Mouse (Mus musculus) mature B cell (primary cell): ENCODE data around the gene Armcx5.
"Not testable (repeated sequence)": the region's sequence is repeated elsewhere in the genome, so short reads cannot be mapped to it uniquely, and the experiment has no call there.

Experiments used
- in situ Hi-C: fragments of 300-500 bp; cut with MboI; formaldehyde crosslinking; loops from 2 replicates; pipeline ENCODE4 v1.14.3; 2019

Armcx5 gene

DNA sequence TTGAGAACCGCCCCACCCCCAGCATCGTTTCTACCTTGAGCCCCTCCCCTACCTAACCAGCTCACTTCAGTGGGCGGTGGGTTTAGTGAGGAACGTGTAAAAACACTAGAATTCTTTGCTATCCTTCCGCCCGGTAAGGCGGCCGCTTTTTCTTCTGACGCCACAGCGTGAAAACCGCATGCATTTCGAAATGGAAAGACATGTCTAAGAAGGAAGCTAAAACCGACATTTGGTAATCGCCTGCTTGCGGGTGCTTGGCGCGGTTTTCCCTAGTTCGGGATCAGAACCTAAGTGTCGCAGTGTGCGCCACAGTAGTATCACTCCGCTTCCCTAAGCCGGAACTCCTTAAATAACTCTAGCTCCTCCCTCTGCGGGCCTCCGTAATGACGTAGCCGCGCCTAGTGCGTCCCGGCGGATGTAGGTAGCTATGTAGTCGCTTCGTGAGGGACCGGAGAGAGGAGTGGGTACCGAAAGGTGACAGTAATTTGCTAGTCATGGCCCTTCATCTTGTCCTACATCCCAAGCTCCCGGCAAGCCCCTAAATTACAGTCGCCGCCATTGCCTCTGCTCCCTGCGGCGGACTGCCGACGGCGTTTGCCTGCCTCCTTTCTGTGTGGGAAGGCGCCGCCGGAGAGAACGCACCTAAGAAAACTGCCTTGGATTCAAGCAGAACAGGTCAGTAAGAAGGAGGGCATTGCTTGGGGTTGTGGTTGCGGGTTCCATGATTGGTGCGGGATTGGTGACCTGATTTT, at the start of gene Armcx5, which contains the start of gene Gprasp1:
Gene Armcx5 (plus strand): TSS at position 430 of the 752 bp plus-strand sequence.
Gene Gprasp1 (plus strand): TSS at position 430 of the 752 bp plus-strand sequence.
- in situ Hi-C loops = no loop called here

DNA sequence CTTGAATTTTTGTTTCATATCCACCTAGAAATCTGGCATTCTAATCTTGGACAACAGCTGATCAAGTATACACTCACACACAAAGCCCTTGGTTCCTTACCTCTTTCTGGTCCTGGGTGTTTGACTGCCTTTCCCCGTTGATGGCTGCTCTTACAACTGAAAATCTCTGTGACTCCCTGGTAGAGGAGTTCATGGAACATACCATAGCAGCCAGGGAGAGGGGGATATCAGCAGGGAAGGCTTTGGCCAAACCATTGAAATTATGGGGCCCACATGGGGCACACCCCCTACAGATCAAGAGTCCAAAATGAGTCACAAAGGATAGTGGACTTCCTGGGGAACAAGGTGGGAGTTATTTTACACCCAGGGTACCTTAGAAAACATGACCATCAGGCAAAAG, 48.9 kb upstream of the Armcx5 start, which contains the start of gene Tcp11x2:
Gene Tcp11x2 (minus strand): TSS at position 158 of the 400 bp plus-strand sequence.
- in situ Hi-C loops = no loop called here

DNA sequence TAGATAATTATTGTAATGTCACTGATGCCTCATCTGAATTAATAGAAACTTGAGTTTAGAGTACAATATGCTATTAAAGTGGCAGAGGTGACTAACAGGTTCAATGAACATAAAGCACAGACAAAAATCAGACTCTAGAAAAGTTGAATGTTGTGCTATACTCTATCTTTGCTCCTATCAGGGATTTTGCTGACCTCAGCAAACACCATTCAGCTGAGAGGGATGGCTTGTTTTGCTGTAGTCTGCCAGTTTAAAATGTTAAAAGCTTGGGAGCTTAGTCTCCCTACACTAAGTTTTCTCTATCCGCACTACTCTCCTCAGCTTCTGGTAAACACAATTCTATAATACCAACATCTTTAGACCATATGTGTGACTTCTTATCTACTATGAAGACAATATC, 39.4 kb upstream of the Armcx5 start:
- in situ Hi-C loops = no loop called here

DNA sequence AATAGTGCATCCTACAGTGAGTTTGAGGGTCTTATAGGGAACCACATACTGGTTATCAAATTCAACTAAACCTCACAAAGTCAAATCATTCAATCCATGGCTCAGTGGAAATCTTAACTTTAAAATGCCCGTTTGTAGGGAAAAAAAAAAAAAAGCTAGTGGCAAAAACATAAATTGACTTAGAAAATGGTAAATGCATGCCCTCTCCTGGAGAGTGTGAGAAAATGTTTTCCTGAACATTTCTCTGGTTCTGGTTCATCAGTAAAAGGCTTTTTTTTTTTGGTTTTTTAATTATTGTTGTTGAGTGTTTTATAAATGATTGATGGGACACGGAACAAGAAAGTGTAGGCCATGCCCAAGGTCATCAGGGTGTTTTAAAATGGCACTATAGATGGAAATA, 38.2 kb upstream of the Armcx5 start:
- in situ Hi-C loops = no loop called here

DNA sequence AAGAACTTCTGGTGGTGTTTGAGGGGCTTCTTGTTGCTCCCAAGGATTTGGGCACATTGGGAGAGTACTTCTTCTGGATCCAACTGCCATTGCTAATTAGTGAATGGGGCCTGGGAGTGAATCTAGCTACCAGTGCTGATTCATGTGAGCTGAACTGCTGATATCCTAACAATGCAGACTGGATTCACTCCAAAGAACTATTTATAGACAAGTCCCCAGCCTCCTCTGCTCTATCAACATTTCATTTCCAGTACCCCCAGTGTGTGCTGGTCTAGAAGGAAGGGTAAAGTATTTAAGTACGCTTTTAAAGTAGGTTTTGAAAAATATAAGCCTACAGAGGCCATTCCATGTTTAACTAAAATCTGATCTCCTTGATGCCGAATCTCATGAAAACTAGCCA, 29.7 kb upstream of the Armcx5 start:
- in situ Hi-C loops = no loop called here

DNA sequence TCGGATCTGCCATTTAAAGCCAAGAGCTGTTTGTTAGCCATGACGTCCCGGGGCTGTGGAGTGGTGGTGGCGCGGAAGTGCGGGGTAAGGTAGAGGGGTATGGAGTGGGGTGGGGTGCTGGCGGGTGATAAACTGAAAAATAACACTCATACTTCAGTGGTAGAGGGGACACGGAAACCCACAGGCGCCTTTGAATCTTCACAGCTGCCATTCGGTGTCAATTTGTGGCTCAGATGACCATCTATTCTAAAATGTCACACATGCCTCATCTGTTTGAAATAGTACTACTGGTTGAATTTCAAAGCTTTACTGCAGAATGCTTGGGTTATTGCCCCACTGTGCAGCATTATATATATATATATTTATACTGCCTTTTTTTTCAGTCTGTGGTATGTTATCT, 17.4 kb upstream of the Armcx5 start, which contains the start of gene Tmsb15a:
Gene Tmsb15a (minus strand): TSS at position 101 of the 400 bp plus-strand sequence.
- in situ Hi-C loops = no loop called here

DNA sequence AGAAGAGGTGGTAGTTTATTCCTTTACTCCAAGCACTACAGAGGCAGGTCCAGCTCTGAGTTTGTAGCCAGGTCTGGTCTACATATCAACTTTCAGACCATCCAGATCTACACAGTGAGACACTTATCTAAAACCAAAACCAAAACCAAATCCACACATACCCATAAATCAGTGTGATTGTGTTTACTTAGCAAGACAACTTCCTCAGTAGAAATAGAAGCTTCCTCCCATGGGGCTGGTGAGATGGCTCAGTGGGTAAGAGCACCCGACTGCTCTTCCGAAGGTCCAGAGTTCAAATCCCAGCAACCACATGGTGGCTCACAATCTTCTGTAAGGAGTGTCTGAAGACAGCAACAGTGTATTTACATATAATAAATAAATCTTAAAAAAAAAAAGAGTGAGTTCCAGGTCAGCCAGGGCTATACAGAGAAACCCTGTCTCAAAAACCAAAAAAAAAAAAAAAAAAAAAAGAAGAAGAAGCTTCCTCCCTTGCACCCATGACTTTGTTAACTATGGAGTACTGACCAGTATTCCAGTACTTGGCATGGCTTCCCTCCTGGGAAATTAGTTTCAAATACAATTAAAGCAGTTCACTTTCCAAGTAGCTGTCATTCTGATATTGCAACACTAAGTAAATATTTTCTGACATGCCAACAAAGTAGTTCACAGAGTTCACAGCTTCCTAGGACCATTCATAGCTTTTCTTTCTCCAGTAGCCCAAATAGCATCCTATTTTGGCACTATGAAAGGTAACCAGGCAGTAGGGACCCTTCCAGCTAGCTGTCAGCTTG, 3.6 kb upstream of the Armcx5 start:
- in situ Hi-C loops = no loop called here

DNA sequence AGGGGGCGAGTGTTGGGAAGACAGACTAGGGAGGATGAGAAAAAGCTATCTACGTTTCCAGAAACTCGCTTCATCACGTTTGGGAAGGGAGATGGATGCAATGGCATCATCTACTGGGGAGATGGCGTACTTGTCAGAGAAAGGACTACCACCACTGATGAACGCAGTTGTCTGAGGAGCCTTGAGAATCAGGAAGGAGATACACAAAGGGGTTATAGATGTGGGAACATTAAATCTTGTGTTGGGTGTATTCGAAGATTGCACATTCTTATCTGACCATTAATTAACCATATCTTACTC, 473 bp downstream of the Armcx5 start:
- in situ Hi-C loops = no loop called here

DNA sequence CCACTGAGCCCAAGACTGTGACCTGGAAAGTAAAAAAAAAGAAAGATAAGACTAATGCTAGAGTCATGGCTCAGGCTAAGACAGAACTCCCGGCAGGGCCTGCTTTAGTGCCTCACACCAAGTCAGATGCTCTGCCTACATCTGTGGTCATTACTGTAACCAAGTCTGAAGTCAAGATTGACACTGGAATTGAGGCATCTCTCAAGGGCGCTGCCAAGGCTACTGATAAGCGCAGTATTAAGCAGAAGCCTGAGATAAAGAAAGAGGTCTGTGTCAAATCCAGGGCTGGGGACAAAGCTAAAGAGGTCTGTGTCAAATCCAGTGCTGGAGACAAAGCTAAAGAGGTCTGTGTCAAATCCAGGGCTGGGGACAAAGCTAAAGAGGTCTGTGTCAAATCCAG, 2.8 kb downstream of the Armcx5 start:
- in situ Hi-C loops = not testable (repeated sequence)

DNA sequence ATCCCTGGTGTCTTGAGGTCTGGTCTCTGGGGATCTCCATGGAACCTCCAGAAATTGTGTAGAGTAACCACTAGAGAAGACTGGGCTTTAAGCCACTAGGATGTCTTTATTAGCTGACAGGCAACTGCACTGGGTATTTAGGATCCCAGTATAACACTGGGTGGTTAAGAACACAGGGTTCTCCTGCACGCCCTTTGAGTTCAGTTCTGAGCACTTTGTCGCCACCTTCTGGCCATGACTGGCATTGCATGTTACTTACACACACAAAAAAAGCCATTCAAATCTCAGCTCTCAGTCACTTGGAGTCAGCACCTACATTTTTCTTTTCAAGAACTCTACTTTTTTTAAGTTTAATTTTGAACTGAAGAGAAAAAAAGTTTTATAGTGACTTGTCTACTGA, 10.3 kb downstream of the Armcx5 start:
- in situ Hi-C loops = no loop called here

DNA sequence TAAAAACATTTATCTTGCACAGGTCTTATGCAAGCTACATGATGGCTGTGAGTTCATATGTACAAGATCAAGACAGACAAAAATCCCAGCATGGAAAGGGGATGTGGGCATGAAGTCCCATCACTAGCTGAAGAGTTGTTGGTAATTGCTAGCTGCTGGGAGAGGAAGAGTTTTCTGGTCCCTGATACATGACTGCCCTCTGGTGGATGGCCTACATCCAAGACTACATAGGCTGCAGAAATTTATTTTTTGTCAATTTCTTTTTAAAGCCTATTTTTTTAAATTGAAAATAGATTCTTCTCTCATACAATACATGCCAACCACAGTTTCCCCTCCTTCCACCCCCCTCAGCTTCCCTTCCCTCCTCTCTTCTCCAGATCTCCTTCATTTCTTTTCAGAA, 19.2 kb downstream of the Armcx5 start:
- in situ Hi-C loops = no loop called here

DNA sequence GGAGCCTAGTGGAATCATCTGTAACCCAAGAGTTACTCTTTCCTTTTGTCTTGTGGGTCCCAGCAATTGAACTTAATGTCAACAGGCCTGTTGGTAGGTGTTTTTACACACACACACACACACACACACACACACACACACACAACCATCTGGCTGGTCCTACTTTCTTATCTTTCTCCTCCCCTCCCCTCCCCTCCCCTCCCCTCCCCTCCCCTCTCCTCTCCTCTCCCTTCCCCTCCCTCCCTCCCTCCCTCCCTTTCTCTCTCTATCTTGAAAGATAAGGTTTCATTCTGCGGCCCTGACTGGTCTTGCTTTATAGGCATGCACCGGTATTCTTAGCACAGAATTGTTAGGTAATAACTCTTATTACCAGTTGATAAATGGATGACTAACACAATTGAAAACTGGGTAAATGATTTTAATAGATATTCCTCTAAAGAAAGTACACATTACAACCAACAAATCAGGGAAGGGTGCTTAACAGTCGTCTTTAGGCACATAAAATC, 25.6 kb downstream of the Armcx5 start:
- in situ Hi-C loops = no loop called here

DNA sequence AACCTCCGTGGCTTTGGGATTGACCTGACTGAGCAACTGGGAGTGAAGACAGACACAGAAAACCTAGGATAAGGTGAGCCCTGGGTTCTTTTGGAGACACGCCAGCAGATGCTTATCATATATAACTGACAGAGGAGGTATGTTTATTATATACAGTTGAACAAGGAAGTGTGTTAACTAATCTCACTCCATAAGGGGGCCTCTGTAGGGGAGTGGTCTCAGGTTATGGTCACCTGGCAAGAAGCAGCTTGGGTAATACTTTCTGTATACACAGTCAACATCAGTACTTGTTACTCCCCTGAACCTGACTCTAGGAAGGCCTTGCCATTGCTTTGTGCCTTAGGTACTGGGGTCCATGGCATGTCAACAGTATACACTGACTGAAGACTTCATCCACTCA, 26.0 kb downstream of the Armcx5 start:
- in situ Hi-C loops = no loop called here

DNA sequence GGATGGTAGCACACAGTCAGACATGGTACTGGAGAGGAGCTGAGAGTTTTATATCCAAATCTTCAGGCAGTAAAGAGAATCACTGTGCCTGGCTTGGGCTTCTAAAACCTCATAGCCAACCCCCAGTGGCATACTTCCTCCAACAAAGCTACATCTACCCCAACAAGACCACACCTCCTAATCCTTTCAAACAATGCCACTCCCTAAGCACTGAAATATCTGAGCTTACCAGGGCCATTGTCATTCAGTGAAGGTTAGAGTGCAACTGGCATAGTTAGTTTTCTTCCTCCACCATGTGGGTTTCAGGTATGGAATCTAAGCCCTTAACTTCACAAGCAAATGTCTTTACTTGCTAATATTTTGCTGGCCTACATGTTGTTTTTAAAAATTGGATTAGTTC, 49.0 kb downstream of the Armcx5 start:
- in situ Hi-C loops = no loop called here

DNA sequence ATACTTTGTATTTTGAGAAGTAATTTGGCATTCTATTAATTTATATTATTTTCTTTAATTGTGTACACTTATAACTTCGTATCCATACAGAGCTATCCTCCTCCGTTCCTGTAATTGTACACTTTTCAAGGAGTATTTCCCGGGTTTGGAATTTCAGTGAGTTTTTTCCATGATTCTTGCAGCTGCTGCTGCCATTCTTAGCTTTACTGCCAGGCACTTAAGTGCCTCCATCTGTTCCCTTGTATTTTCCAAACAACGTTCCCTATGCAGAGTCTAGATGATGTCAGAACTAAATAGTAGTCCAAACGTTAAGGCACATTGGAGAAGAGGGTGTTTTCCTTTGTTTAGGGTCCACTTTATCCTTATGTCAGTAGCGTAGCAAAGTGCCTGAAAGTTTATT, 49.8 kb downstream of the Armcx5 start:
- in situ Hi-C loops = no loop called here

DNA sequence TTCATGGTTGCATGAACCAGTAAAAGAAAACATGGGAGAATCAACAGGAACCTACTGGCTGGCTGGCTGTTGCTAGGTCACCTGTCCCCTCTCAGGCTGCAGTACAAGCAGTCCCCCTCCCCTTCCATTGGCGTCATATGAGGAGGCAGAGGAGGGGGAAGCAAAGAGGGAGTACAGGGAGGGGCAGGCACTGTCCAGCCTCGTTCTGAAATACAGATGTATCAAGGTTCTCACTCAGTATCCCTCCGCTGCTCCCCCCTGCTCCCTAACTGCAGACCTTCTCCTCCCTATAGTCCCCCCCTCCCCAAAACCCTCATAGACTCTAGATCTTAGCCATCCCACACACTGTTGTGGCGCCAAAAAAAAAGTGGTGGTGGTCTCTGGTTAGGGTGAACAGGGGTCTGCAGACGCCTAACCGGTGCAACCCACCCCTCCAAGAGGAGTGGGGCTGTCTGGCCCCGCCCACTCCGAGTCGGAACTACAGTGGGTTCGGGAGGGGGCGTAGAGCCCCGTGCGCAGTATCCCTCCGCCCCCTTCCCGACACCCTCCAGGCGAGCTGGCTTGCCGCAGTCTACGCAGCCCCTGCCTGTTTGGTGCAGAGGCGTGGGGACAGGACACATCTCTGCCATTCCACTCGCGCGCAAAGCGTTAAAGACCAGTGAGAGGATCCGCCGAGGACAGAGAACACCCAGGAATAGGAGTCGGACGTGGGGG, 53.2 kb downstream of the Armcx5 start:
- in situ Hi-C loops = not testable (repeated sequence)

DNA sequence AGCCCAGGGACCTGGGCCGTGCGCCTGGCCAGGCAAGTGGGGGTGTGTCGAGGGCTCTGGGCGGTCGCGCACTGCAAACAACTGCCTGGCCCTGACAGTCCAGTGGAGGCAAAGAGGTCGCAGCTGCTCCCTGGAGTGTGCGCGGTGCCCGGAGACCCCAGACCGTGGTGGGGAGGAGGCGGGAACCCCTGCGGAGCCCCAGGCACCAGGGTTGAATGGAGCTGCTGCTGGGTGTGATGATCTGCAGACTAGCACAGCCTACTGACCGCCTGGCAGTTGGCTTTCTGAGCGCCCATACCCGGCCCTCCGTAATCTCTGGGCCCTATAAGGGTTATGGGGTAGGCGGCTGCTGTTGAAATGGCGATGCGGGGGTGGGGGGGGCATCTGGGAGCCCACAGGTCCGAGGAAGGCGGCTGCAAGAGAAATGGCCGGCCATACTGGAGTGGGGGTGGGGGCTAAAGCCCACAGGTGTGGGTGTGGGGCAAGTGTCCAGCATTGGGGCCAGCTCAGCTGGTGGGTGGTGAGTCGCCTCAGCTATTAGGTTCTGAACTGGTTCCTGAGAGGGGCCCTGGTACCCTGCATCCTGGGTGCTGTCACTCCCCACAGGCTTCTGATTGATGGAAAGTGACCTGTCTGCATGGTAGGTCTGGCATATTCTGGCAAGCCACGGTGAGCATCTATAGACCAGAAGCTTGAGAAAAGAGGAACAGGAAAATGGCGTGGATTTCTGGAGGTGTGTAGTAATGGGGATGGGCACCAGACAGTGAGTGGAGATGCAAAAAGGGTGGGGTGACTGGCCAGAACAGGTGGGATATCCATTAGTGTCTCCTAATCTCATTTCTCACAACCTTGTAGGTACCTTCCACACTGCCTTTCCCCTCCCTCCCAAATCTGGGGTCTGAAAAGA, 54.0 kb downstream of the Armcx5 start:
- in situ Hi-C loops = not testable (repeated sequence)
